Mouse (Mus musculus): ENCODE data around the gene Large2.

DNA sequence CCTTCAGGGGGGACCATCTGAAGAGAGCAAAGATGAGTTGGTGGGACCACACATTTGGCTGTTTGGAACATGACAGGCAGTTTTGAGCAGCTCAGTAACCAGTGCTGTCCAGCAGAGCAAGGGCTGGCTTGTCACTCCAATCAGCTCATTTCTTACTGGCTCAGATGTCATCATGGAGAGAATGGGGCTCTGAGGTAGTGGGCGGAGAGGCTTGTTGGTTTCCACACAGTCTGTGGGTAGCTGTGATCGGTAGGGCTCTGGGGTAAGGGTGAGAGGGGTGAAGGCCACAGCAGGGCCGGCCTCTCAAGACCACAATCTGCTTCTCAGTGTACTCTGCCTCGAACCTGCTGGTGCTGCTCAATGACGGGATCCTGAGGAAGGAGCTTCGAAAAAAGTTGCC, 1.6 kb upstream of the Large2 start:
- no peak for TF ChIP-seq CTCF (IDR thresholded peaks at IDR 0.05; ENCODE audit: low read depth)
- TF ChIP-seq EP300 (IDR thresholded peaks at IDR 0.05; ENCODE audit: low read depth), result no peak

All from heart, postnatal 0 days (tissue).